Comparison of ENCODE assay signal across 14 mouse cellular contexts in genomic region chr5:111678496-111678895, GRCm38 (mm10). TPM values are rescaled to one million over a fixed set of nuclear protein-coding genes. Genes with fewer than 3 reads are reported as not detected.
A peak's percentile ranks its signal among the peaks of the same experiment; 100 is the strongest.
DNase-seq lines count a peak whose midpoint lies in the region; ATAC-seq lines count a peak whose summit lies in the region.
"Had no signal": no experiment of that assay in that cellular context is flagged by ENCODE, and none has a peak within 500 bp of the region (broad histone marks: within the 10 kb centered on the region; RNA-seq: fewer than 3 reads in every experiment).

No protein-coding gene starts in this region.

- H3K36me3 ChIP-seq in forebrain, embryonic 16.5 days (ENCODE audit: control insufficient read depth, insufficient read depth): no peaks in the 10 kb centered on the region
- no peaks in the 10 kb centered on the region for H3K36me3 ChIP-seq in midbrain, embryonic 15.5 days (replicated peaks)
- H3K36me3 ChIP-seq: heart, embryonic 12.5 days; kidney, embryonic 15.5 days; liver, embryonic 15.5 days had no signal

- no peaks in the 10 kb centered on the region for H3K27me3 ChIP-seq in forebrain, embryonic 16.5 days (replicated peaks; ENCODE audit: control insufficient read depth, insufficient read depth, low read length)
- H3K27me3 ChIP-seq in midbrain, embryonic 15.5 days (replicated peaks): no peaks in the 10 kb centered on the region
- H3K27me3 ChIP-seq: liver, embryonic 15.5 days had no signal

- WGBS in forebrain, embryonic 16.5 days: 0% methylated on average over 1 of the region's 1 CpGs
- WGBS in midbrain, embryonic 15.5 days: 8% methylated on average over 1 of the region's 1 CpGs

- no peaks in the 10 kb centered on the region for H3K9me3 ChIP-seq in forebrain, embryonic 16.5 days (ENCODE audit: control insufficient read depth, low read length)
- no peaks in the 10 kb centered on the region for H3K9me3 ChIP-seq in midbrain, embryonic 15.5 days
- H3K9me3 ChIP-seq: heart, embryonic 12.5 days; kidney, embryonic 15.5 days; liver, embryonic 15.5 days had no signal

- peaks cover 63% of the 10 kb centered on the region for H3K4me1 ChIP-seq in forebrain, embryonic 16.5 days (replicated peaks; ENCODE audit: control insufficient read depth, insufficient read depth, low read length)
- H3K4me1 ChIP-seq in midbrain, embryonic 15.5 days: peaks cover 55% of the 10 kb centered on the region
- H3K4me1 ChIP-seq: liver, embryonic 15.5 days had no signal

- no peak for ATAC-seq in forebrain, embryonic 16.5 days
- no peak for ATAC-seq in midbrain, embryonic 15.5 days (replicated peaks)

- H3K9ac ChIP-seq in forebrain, embryonic 16.5 days (replicated peaks; ENCODE audit: low read depth, low read length): no peak overlapping the region
- no peak overlapping the region for H3K9ac ChIP-seq in midbrain, embryonic 15.5 days
- H3K9ac ChIP-seq: heart, embryonic 12.5 days; kidney, embryonic 15.5 days; liver, embryonic 15.5 days had no signal

- H3K4me3 ChIP-seq in forebrain, embryonic 16.5 days (replicated peaks; ENCODE audit: low read length): no peak overlapping the region
- H3K4me3 ChIP-seq in midbrain, embryonic 15.5 days: no peak overlapping the region
- H3K4me3 ChIP-seq: erythroblast, embryonic 14.5 days; heart, embryonic 12.5 days; kidney, embryonic 15.5 days; liver, embryonic 15.5 days had no signal

- DNase-seq in thymus, postnatal 0 days (ENCODE audit: low spot score): peak; percentile 28
- no peak for DNase-seq in thymus, adult 18-20 months
- DNase-seq in lung, postnatal 10 days: no peak
- no peak for DNase-seq in layer of hippocampus, adult 9-10 months (ENCODE audit: low spot score)
- DNase-seq in kidney, adult 9 months: no peak
- DNase-seq: adrenal gland, adult 2 months; cerebellum, postnatal 36 days; lung, postnatal 4 days had no signal

- H3K27ac ChIP-seq in forebrain, embryonic 16.5 days (ENCODE audit: low read length): peak overlapping the region; percentile 88
- H3K27ac ChIP-seq in midbrain, embryonic 15.5 days: peak overlapping the region; percentile 27
- H3K27ac ChIP-seq: kidney, embryonic 15.5 days; liver, embryonic 15.5 days had no signal

- no peak overlapping the region for H3K4me2 ChIP-seq in forebrain, embryonic 16.5 days (ENCODE audit: low read length)
- H3K4me2 ChIP-seq in midbrain, embryonic 15.5 days: no peak overlapping the region
- H3K4me2 ChIP-seq: heart, embryonic 12.5 days; kidney, embryonic 15.5 days; liver, embryonic 15.5 days had no signal

RNA-seq across cellular contexts. Expression of gene Gm26897, which starts 55.2 kb away (rescaled TPM):
- polyA plus RNA-seq in thymus, postnatal 0 days (2015; fragmentation: Nextera tagmentation; extraction: Ambion mirVana): not detected in 2 replicates
- not detected in 2 replicates for polyA plus RNA-seq in forebrain, embryonic 16.5 days (2015; fragmentation: Nextera tagmentation; extraction: Ambion mirVana)
- not detected in 2 replicates for polyA plus RNA-seq in midbrain, embryonic 15.5 days (2015; fragmentation: Nextera tagmentation; extraction: Ambion mirVana)
- polyA plus RNA-seq: adrenal gland, adult 2 months; erythroblast, embryonic 14.5 days; heart, embryonic 12.5 days; kidney, embryonic 15.5 days; liver, embryonic 15.5 days had no signal
